Mouse (Mus musculus) liver, embryonic 16.5 days (tissue): Measurements from ENCODE around the gene Kif13a. TPM values are rescaled to one million over a fixed set of nuclear protein-coding genes. Genes with fewer than 3 reads are reported as not detected.

Experiments
- ATAC-seq: fragments of 200-750 bp; cut with Nextera tagmentation; 2 replicates; pipeline ENCODE4 v1.8.0; 2017; ENCODE audit warnings: low read depth, mild to moderate bottlenecking, moderate number of reproducible peaks, moderate library complexity
- H3K27ac ChIP-seq: fragments of 300-500 bp; sonication (generic); 2 replicates; pipeline ENCODE4 v1.5.1; 2014; ENCODE audit warnings: mild to moderate bottlenecking, low read length
- H3K27me3 ChIP-seq: fragments of 300-500 bp; sonication (generic); 2 replicates; pipeline ENCODE4 v1.6.1; 2014; ENCODE audit warnings: low read depth, low read length, mixed read lengths; ENCODE audit not compliant: control insufficient read depth, insufficient read depth
- H3K36me3 ChIP-seq: fragments of 300-500 bp; sonication (generic); 2 replicates; pipeline ENCODE4 v1.6.1; 2014; ENCODE audit warnings: mild to moderate bottlenecking; ENCODE audit not compliant: control insufficient read depth, insufficient read depth
- H3K4me1 ChIP-seq: fragments of 300-500 bp; sonication (generic); 2 replicates; pipeline ENCODE4 v1.6.1; 2014; ENCODE audit warnings: low read depth, low read length, mixed read lengths; ENCODE audit not compliant: control insufficient read depth
- H3K4me2 ChIP-seq: fragments of 300-500 bp; sonication (generic); 2 replicates; pipeline ENCODE4 v1.6.1; 2014; ENCODE audit warnings: low read depth, low read length, mixed read lengths
- H3K4me3 ChIP-seq: fragments of 300-500 bp; sonication (generic); 2 replicates; pipeline ENCODE4 v1.5.1; 2014; ENCODE audit warnings: low read depth, mild to moderate bottlenecking, low read length
- H3K9ac ChIP-seq: fragments of 300-500 bp; sonication (generic); 2 replicates; pipeline ENCODE4 v1.6.1; 2014; ENCODE audit warnings: low read depth, low read length
- H3K9me3 ChIP-seq: fragments of 300-500 bp; sonication (generic); replicated peaks from 2 replicates; pipeline ENCODE4 v1.6.1; 2016; ENCODE audit warnings: low read length; ENCODE audit not compliant: control insufficient read depth
- WGBS: fragments of 180-500 bp; shearing (Covaris S2); extraction: QIAGEN DNeasy Blood & Tissue Kit; methylation state at CpG from one replicate; pipeline ENCODE4 v1.1.7; 2014; ENCODE audit not compliant: insufficient replicate concordance; 5-methylcytosine and 5-hydroxymethylcytosine counted together
- polyA plus RNA-seq: library from polyadenylated mRNA; unstranded; fragments of >200 nt; fragmentation: Nextera tagmentation; extraction: Ambion mirVana; gene quantifications from 2 replicates; pipeline ENCODE4 v1.2.1, GENCODE M21; 2015

The Kif13a gene
- polyA plus RNA-seq: 1.5 and 1.7 TPM in 2 replicates

- Histone ChIP-seq H3K27me3 (peaks cover 5% of the 10 kb centered on the region), H3K36me3 (no peaks in the 10 kb centered on the region), H3K4me3 (peak within 1 kb of the TSS; percentile 70), H3K4me2 (peak within 1 kb of the TSS; percentile 78), H3K9ac (peak within 1 kb of the TSS; percentile 77), H3K9me3 (no peaks in the 10 kb centered on the region), H3K4me1 (peaks cover 7% of the 10 kb centered on the region), H3K27ac (peak within 1 kb of the TSS; percentile 89)
- under 1% methylated on average over 73 of the region's 96 CpGs for WGBS
- ATAC-seq: peak; percentile 84
Observed at GRCm38 (mm10) chr13:46929719-46930658, at the start of gene Kif13a. Gene Kif13a, minus strand, starts transcription at chr13:46929867.

DNA sequence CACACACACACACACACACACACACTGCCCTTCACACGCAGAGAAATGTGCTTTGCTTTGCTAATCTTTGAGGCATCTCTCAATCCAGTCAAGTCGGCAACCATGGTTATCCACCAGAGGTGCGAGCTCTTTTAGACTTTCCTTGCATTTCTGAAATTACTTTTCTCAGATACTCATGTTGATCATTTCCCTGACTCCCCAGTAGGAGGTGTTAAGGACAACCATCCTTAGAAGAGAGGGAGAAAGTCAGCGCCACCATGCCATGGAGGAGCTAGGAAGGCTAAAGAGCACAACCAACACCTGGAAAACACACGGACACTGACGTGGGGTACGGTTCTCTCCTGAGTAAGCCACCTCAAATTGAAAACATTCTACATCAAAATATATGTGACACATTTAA, 46.9 kb upstream of the Kif13a start:
- Histone ChIP-seq H3K9me3 (no peaks in the 10 kb centered on the region), H3K4me1 (no peaks in the 10 kb centered on the region), H3K27ac (no peak overlapping the region), H3K4me3 (no peak overlapping the region), H3K9ac (no peak overlapping the region), H3K4me2 (no peak overlapping the region), H3K36me3 (no peaks in the 10 kb centered on the region), H3K27me3 (no peaks in the 10 kb centered on the region)
- WGBS: 55% methylated on average over 7 of the region's 7 CpGs
- no peak for ATAC-seq

DNA sequence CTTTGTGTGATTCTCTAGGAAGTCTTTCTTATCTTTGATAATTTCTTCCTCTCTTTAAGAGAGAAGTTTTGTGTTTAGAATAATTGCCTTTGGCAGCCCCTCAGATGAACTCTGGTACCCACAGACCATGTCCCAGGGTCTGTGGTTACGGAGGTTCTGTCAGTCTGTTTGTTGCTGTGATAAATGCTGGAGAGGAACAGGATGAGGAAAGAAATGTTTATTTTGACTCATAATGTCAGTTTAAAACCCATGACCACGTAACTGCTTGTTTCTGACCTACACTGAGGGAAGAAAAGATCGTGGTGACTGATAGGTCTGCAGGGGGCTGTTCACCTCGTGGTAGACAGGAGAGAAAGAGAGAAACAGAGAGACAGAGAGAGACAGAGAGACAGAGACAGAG, 46.3 kb upstream of the Kif13a start:
- no peak overlapping the region for H3K9ac ChIP-seq
- H3K27me3 ChIP-seq: no peaks in the 10 kb centered on the region
- H3K9me3 ChIP-seq: no peaks in the 10 kb centered on the region
- no peak for ATAC-seq
- WGBS: 14% methylated on average over 4 of the region's 4 CpGs
- no peak overlapping the region for H3K4me2 ChIP-seq
- H3K4me1 ChIP-seq: no peaks in the 10 kb centered on the region
- no peak overlapping the region for H3K4me3 ChIP-seq
- no peaks in the 10 kb centered on the region for H3K36me3 ChIP-seq
- no peak overlapping the region for H3K27ac ChIP-seq

GRCm38 (mm10) chr13:46975031-46975551, 45.4 kb upstream of the Kif13a start:
- Histone ChIP-seq H3K27me3 (no peaks in the 10 kb centered on the region), H3K36me3 (no peaks in the 10 kb centered on the region), H3K4me1 (no peaks in the 10 kb centered on the region), H3K9me3 (no peaks in the 10 kb centered on the region), H3K4me3 (no peak overlapping the region), H3K4me2 (peak overlapping the region; percentile 22; the same call in 1 of the 2 replicates), H3K27ac (no peak overlapping the region), H3K9ac (no peak overlapping the region)
- WGBS: 46% methylated on average over 13 of the region's 14 CpGs
- ATAC-seq: no peak

DNA sequence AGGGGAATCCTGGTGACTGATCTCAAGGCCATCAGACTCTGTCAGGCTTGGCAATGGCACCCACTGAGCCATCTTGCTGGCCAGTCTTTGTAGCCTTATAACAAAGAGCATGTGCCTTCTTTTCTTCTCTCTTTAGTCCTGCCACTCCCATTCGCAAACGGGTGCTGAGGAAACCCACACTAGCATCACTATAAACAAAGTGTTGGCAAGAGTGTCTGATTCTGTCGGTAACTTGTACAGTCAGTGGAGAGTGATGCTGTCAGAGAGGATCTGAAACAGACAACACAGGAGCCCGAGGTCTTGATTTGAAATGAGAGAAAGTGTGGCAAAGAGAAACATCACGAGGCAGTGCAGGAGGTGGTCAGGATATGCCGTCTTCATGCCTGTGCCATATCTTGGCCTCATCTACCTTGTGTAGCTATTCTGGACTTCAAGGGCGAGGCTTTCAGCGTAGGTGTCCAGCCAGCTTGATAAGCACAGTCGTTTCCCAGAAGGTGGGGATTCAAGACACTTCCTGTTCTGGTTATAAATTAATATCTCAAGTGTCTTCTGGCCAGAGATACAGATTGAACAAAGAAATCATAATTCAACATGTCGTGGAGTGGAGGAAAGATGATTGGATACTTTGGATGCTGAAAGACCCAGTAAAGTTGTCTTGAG, 40.7 kb upstream of the Kif13a start:
- H3K27ac ChIP-seq: no peak overlapping the region
- no peak for ATAC-seq
- no peaks in the 10 kb centered on the region for H3K4me1 ChIP-seq
- H3K36me3 ChIP-seq: no peaks in the 10 kb centered on the region
- H3K4me3 ChIP-seq: no peak overlapping the region
- WGBS: 37% methylated on average over 10 of the region's 10 CpGs
- H3K9ac ChIP-seq: no peak overlapping the region
- H3K9me3 ChIP-seq: no peaks in the 10 kb centered on the region
- H3K4me2 ChIP-seq: no peak overlapping the region
- H3K27me3 ChIP-seq: no peaks in the 10 kb centered on the region

DNA sequence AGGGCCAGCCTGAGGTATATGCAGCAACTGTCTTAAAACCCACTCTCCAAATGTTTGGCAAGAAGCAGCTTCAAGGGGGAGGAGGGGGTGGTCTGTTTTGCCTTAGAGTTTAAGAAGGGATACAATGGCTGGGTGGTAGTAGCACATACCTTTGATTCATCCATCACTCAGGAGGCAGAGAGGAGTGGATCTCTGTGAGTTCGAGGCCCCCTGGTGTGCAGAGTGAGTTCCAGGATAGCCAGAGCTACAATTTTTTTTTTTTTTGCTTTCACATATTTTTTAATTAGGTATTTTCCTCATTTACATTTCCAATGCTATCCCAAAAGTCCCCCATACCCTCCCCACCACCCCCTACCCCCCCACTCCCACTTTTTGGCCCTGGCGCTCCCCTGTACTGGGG, 39.0 kb upstream of the Kif13a start:
- Histone ChIP-seq H3K9ac (no peak overlapping the region), H3K36me3 (no peaks in the 10 kb centered on the region), H3K4me2 (no peak overlapping the region), H3K27ac (no peak overlapping the region), H3K9me3 (no peaks in the 10 kb centered on the region), H3K4me1 (no peaks in the 10 kb centered on the region), H3K4me3 (no peak overlapping the region), H3K27me3 (no peaks in the 10 kb centered on the region)
- 79% methylated on average over 2 of the region's 2 CpGs for WGBS
- ATAC-seq: no peak

- Histone ChIP-seq H3K4me1 (no peaks in the 10 kb centered on the region), H3K36me3 (no peaks in the 10 kb centered on the region), H3K27me3 (no peaks in the 10 kb centered on the region), H3K9me3 (no peaks in the 10 kb centered on the region), H3K9ac (no peak overlapping the region), H3K4me2 (no peak overlapping the region), H3K4me3 (no peak overlapping the region), H3K27ac (no peak overlapping the region)
- 52% methylated on average over 4 of the region's 4 CpGs for WGBS
- no peak for ATAC-seq
Observed at GRCm38 (mm10) chr13:46967308-46967707, 37.6 kb upstream of the Kif13a start.

DNA sequence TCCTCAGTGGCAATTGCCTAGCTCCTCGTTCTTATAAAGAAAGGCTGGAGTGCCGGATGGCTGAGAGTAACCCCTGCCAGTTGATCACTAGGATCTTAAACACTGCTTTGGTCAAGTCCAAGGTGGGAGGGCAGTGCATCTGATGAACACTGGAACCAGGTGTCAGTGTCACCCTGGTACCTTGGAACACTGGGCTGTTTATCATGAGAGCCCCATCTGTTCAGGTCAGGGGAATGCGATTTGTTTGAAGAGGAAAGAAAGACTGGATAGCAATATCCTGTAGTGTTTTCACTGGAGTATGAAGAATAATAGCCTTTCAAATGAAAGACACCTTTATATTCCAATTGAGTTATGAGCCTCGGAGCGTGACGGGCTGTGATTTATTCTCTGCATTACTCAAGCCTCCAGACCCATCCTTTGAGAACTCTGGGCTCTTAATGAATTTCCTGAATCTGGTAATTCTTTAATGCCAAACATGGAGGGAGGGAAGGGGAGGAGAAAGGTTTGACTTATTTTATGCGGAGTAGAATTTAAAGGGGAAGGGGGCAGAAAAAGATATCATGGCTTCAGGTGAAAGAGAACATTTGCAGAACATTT, 31.3 kb upstream of the Kif13a start:
- no peaks in the 10 kb centered on the region for H3K9me3 ChIP-seq
- 63% methylated on average over 7 of the region's 7 CpGs for WGBS
- no peak overlapping the region for H3K27ac ChIP-seq
- no peaks in the 10 kb centered on the region for H3K36me3 ChIP-seq
- no peaks in the 10 kb centered on the region for H3K4me1 ChIP-seq
- H3K27me3 ChIP-seq: no peaks in the 10 kb centered on the region
- no peak overlapping the region for H3K4me3 ChIP-seq
- no peak overlapping the region for H3K4me2 ChIP-seq
- no peak for ATAC-seq
- H3K9ac ChIP-seq: no peak overlapping the region
